Mouse (Mus musculus) liver, embryonic 15.5 days (tissue): Measurements from ENCODE around the gene Ipmk. TPM values are rescaled to one million over a fixed set of nuclear protein-coding genes. Genes with fewer than 3 reads are reported as not detected.
"Not testable (repeated sequence)": the region's sequence is repeated elsewhere in the genome, so short reads cannot be mapped to it uniquely, and the experiment has no call there.

Experiments used
- ATAC-seq: fragments of 200-750 bp; cut with Nextera tagmentation; 2 replicates; pipeline ENCODE4 v1.8.0; 2017; ENCODE audit warnings: moderate number of reproducible peaks, mild to moderate bottlenecking, moderate library complexity; ENCODE audit not compliant: insufficient read depth
- H3K27ac ChIP-seq: fragments of 300-500 bp; sonication (generic); replicated peaks from 2 replicates; pipeline ENCODE4 v1.5.1; 2015; ENCODE audit warnings: mild to moderate bottlenecking, inconsistent platforms
- H3K27me3 ChIP-seq: fragments of 300-500 bp; sonication (generic); 2 replicates; pipeline ENCODE4 v1.6.1; 2015; ENCODE audit warnings: mild to moderate bottlenecking, inconsistent platforms
- H3K36me3 ChIP-seq: fragments of 300-500 bp; sonication (generic); replicated peaks from 2 replicates; pipeline ENCODE4 v1.6.1; 2015; ENCODE audit warnings: moderate library complexity, mild to moderate bottlenecking, inconsistent platforms
- H3K4me1 ChIP-seq: fragments of 300-500 bp; sonication (generic); replicated peaks from 2 replicates; pipeline ENCODE4 v1.6.1; 2015; ENCODE audit warnings: inconsistent platforms
- H3K4me2 ChIP-seq: fragments of 300-500 bp; sonication (generic); 2 replicates; pipeline ENCODE4 v1.6.1; 2015; ENCODE audit warnings: moderate library complexity, mild to moderate bottlenecking, inconsistent platforms
- H3K4me3 ChIP-seq: fragments of 300-500 bp; sonication (generic); replicated peaks from 2 replicates; pipeline ENCODE4 v1.5.1; 2015; ENCODE audit warnings: mild to moderate bottlenecking, inconsistent platforms
- H3K9ac ChIP-seq: fragments of 300-500 bp; sonication (generic); 2 replicates; pipeline ENCODE4 v1.6.1; 2015; ENCODE audit warnings: moderate library complexity, mild to moderate bottlenecking, inconsistent platforms
- H3K9me3 ChIP-seq: fragments of 300-500 bp; sonication (generic); replicated peaks from 2 replicates; pipeline ENCODE4 v1.6.1; 2016; ENCODE audit warnings: inconsistent platforms
- WGBS: fragments of 180-500 bp; shearing (Covaris S2); methylation state at CpG from one replicate; pipeline ENCODE4 v1.1.7; 2015; ENCODE audit warnings: mixed read lengths; ENCODE audit not compliant: insufficient replicate concordance; 5-methylcytosine and 5-hydroxymethylcytosine counted together
- polyA plus RNA-seq: library from polyadenylated mRNA; unstranded; fragments of >200 nt; fragmentation: Nextera tagmentation; extraction: Ambion mirVana; gene quantifications from 2 replicates; pipeline ENCODE4 v1.2.1, GENCODE M21; 2015

The Ipmk gene
- polyA plus RNA-seq, 1 experiment from 2014 or later = 8.3 TPM

- H3K4me1 ChIP-seq = no peaks in the 10 kb centered on the region
- WGBS = 47% methylated on average over 13 of the region's 13 CpGs
- H3K9me3 ChIP-seq = peaks cover 5% of the 10 kb centered on the region
- no peak overlapping the region for H3K27ac ChIP-seq
- no peak overlapping the region for H3K9ac ChIP-seq
- H3K36me3 ChIP-seq = no peaks in the 10 kb centered on the region
- H3K4me3 ChIP-seq = no peak overlapping the region
- ATAC-seq = no peak
- H3K4me2 ChIP-seq = no peak overlapping the region
- no peaks in the 10 kb centered on the region for H3K27me3 ChIP-seq
These were observed 80.8 kb downstream of the Ipmk start for GRCm38 (mm10) chr10:71428246-71428864.

- Histone ChIP-seq H3K9ac (no peak overlapping the region), H3K4me1 (no peaks in the 10 kb centered on the region), H3K36me3 (no peaks in the 10 kb centered on the region), H3K27ac (no peak overlapping the region), H3K9me3 (peaks cover 5% of the 10 kb centered on the region), H3K27me3 (no peaks in the 10 kb centered on the region), H3K4me2 (no peak overlapping the region), H3K4me3 (no peak overlapping the region)
- ATAC-seq = no peak
- WGBS = 79% methylated on average over 6 of the region's 6 CpGs
These were observed 83.1 kb downstream of the Ipmk start for GRCm38 (mm10) chr10:71430661-71431060.

- H3K9ac ChIP-seq = no peak overlapping the region
- no peak overlapping the region for H3K4me3 ChIP-seq
- H3K4me1 ChIP-seq = no peaks in the 10 kb centered on the region
- ATAC-seq = no peak
- H3K4me2 ChIP-seq = no peak overlapping the region
- no peaks in the 10 kb centered on the region for H3K9me3 ChIP-seq
- no peak overlapping the region for H3K27ac ChIP-seq
- H3K36me3 ChIP-seq = no peaks in the 10 kb centered on the region
- no peaks in the 10 kb centered on the region for H3K27me3 ChIP-seq
These were observed 95.5 kb downstream of the Ipmk start for GRCm38 (mm10) chr10:71443086-71443485.

- H3K4me1 ChIP-seq = no peaks in the 10 kb centered on the region
- WGBS = 58% methylated on average over 8 of the region's 8 CpGs
- H3K27me3 ChIP-seq = no peaks in the 10 kb centered on the region
- H3K9ac ChIP-seq = no peak overlapping the region
- H3K27ac ChIP-seq = no peak overlapping the region
- no peak for ATAC-seq
- H3K9me3 ChIP-seq = 0 out of 2 replicates have a peak, but pooled peaks cover 2% of the 10 kb centered on the region
- H3K4me3 ChIP-seq = no peak overlapping the region
- H3K36me3 ChIP-seq = no peaks in the 10 kb centered on the region
- H3K4me2 ChIP-seq = no peak overlapping the region
These were observed 100.1 kb downstream of the Ipmk start for GRCm38 (mm10) chr10:71447661-71448060.

- Histone ChIP-seq H3K9ac (no peak overlapping the region), H3K4me2 (no peak overlapping the region), H3K27me3 (no peaks in the 10 kb centered on the region), H3K4me1 (no peaks in the 10 kb centered on the region), H3K36me3 (no peaks in the 10 kb centered on the region), H3K9me3 (0 out of 2 replicates have a peak, but pooled peaks cover 2% of the 10 kb centered on the region), H3K4me3 (no peak overlapping the region), H3K27ac (no peak overlapping the region)
- ATAC-seq = no peak
- 60% methylated on average over 5 of the region's 5 CpGs for WGBS
These were observed 100.7 kb downstream of the Ipmk start for GRCm38 (mm10) chr10:71448284-71448683.

- Histone ChIP-seq H3K4me1 (no peaks in the 10 kb centered on the region), H3K27me3 (no peaks in the 10 kb centered on the region), H3K4me2 (no peak overlapping the region), H3K27ac (no peak overlapping the region), H3K36me3 (no peaks in the 10 kb centered on the region), H3K9ac (no peak overlapping the region), H3K9me3 (no peaks in the 10 kb centered on the region), H3K4me3 (no peak overlapping the region)
- 53% methylated on average over 3 of the region's 3 CpGs for WGBS
- no peak for ATAC-seq
These were observed 107.8 kb downstream of the Ipmk start for GRCm38 (mm10) chr10:71455355-71455754.

- H3K27me3 ChIP-seq, H3K9ac ChIP-seq, H3K27ac ChIP-seq, H3K36me3 ChIP-seq, H3K4me1 ChIP-seq, ATAC-seq, H3K9me3 ChIP-seq, H3K4me3 ChIP-seq, H3K4me2 ChIP-seq: not testable (repeated sequence)
- 75% methylated on average over 13 of the region's 13 CpGs for whole genome bisulfite sequencing
These were observed 114.8 kb downstream of the Ipmk start for GRCm38 (mm10) chr10:71462371-71462770.

- Histone ChIP-seq H3K9ac (no peak overlapping the region), H3K4me3 (no peak overlapping the region), H3K36me3 (no peaks in the 10 kb centered on the region), H3K4me2 (no peak overlapping the region), H3K4me1 (no peaks in the 10 kb centered on the region), H3K27me3 (no peaks in the 10 kb centered on the region), H3K27ac (no peak overlapping the region), H3K9me3 (no peaks in the 10 kb centered on the region)
- ATAC-seq = no peak
- WGBS = 78% methylated on average over 6 of the region's 6 CpGs
These were observed 116.9 kb downstream of the Ipmk start for GRCm38 (mm10) chr10:71464417-71464816.

- Histone ChIP-seq H3K4me1 (no peaks in the 10 kb centered on the region), H3K27me3 (no peaks in the 10 kb centered on the region), H3K9ac (no peak overlapping the region), H3K27ac (no peak overlapping the region), H3K9me3 (no peaks in the 10 kb centered on the region), H3K4me2 (no peak overlapping the region), H3K36me3 (no peaks in the 10 kb centered on the region), H3K4me3 (no peak overlapping the region)
- no peak for ATAC-seq
- WGBS = 68% methylated on average over 3 of the region's 3 CpGs
These were observed 120.8 kb downstream of the Ipmk start for GRCm38 (mm10) chr10:71468315-71468714.

- no peaks in the 10 kb centered on the region for H3K27me3 ChIP-seq
- no peak overlapping the region for H3K9ac ChIP-seq
- no peak overlapping the region for H3K4me2 ChIP-seq
- WGBS = 55% methylated on average over 13 of the region's 13 CpGs
- no peaks in the 10 kb centered on the region for H3K4me1 ChIP-seq
- H3K27ac ChIP-seq = no peak overlapping the region
- no peak overlapping the region for H3K4me3 ChIP-seq
- no peak for ATAC-seq
- no peaks in the 10 kb centered on the region for H3K9me3 ChIP-seq
- H3K36me3 ChIP-seq = no peaks in the 10 kb centered on the region
These were observed 122.2 kb downstream of the Ipmk start for GRCm38 (mm10) chr10:71469751-71470150.

- WGBS = 53% methylated on average over 6 of the region's 6 CpGs
- no peak overlapping the region for H3K4me3 ChIP-seq
- no peak for ATAC-seq
- no peak overlapping the region for H3K9ac ChIP-seq
- H3K27me3 ChIP-seq = no peaks in the 10 kb centered on the region
- no peaks in the 10 kb centered on the region for H3K4me1 ChIP-seq
- H3K9me3 ChIP-seq = no peaks in the 10 kb centered on the region
- no peak overlapping the region for H3K4me2 ChIP-seq
- H3K27ac ChIP-seq = no peak overlapping the region
- no peaks in the 10 kb centered on the region for H3K36me3 ChIP-seq
These were observed 124.5 kb downstream of the Ipmk start for GRCm38 (mm10) chr10:71472033-71472432.

GRCm38 (mm10) chr10:71473590-71473989, 126.0 kb downstream of the Ipmk start:
- H3K4me1 ChIP-seq = no peaks in the 10 kb centered on the region
- H3K4me2 ChIP-seq = no peak overlapping the region
- no peak overlapping the region for H3K9ac ChIP-seq
- no peaks in the 10 kb centered on the region for H3K36me3 ChIP-seq
- H3K4me3 ChIP-seq = no peak overlapping the region
- no peaks in the 10 kb centered on the region for H3K27me3 ChIP-seq
- no peak for ATAC-seq
- H3K9me3 ChIP-seq = no peaks in the 10 kb centered on the region
- 81% methylated on average over 13 of the region's 13 CpGs for WGBS
- no peak overlapping the region for H3K27ac ChIP-seq
